ENCODE assay signal across 24 mouse cellular contexts in genomic region chrX:162419431-162419830, GRCm38 (mm10).
A peak's percentile ranks its signal among the peaks of the same experiment; 100 is the strongest.
DNase-seq lines count a peak whose midpoint lies in the region; ATAC-seq and TF ChIP-seq lines count a peak whose summit lies in the region.
"Had no signal": no experiment of that assay in that cellular context is flagged by ENCODE, and none has a peak within 500 bp of the region (broad histone marks: within the 10 kb centered on the region; RNA-seq: fewer than 3 reads in every experiment).

No protein-coding gene starts in this region.

- H3K79me2 ChIP-seq in CH12.LX (replicated peaks; ENCODE audit: control insufficient read depth, extremely low read depth, insufficient read depth, poor library complexity, severe bottlenecking): no peaks in the 10 kb centered on the region
- no peaks in the 10 kb centered on the region for H3K79me2 ChIP-seq in MEL (ENCODE audit: control insufficient read depth, insufficient read depth, low read length, poor library complexity)

- 80% methylated on average over 3 of the region's 3 CpGs for WGBS in hindbrain, postnatal 0 days
- 55% methylated on average over 3 of the region's 3 CpGs for WGBS in stomach, postnatal 0 days

- in situ Hi-C loops in CH12.LX (cut with MboI; ENCODE audit: low pct_ligation_motif_present, low pct_unique_long_range_greater_than_20kb, low sequenced_read_pairs): no loop called here

- TF ChIP-seq EP300 in CH12.LX (IDR thresholded peaks at IDR 0.05; ENCODE audit: low read length) (no peak), MEL (IDR thresholded peaks at IDR 0.05; ENCODE audit: low read depth in 1 of 2, low read length in 2 of 2) (peak; percentile 45 to 66; a peak in 2 of 4 replicates)
- no peak for TF ChIP-seq EP300 in stomach, postnatal 0 days (optimal IDR thresholded peaks at IDR 0.05)

- TF ChIP-seq CTCF in CH12.LX (conservative IDR thresholded peaks at IDR 0.05 in 1 of 2, IDR thresholded peaks at IDR 0.05 in 1 of 2; ENCODE audit: low read depth in 2 of 2, low read length in 2 of 2) (no peak), G1E (IDR thresholded peaks at IDR 0.05; ENCODE audit: low read depth, low read length) (no peak), MEL (IDR thresholded peaks at IDR 0.05 in 2 of 3, conservative IDR thresholded peaks at IDR 0.05 in 1 of 3; ENCODE audit: control insufficient read depth in 1 of 3, insufficient read depth in 1 of 3, low read depth in 2 of 3, low read length in 3 of 3, poor library complexity in 1 of 3, severe bottlenecking in 1 of 3) (no peak)
- TF ChIP-seq CTCF in hindbrain, postnatal 0 days (IDR thresholded peaks at IDR 0.05; ENCODE audit: low read depth): no peak
- no peak for TF ChIP-seq CTCF in stomach, postnatal 0 days (IDR thresholded peaks at IDR 0.05; ENCODE audit: low read depth)

- H3K9me3 ChIP-seq in CH12.LX (replicated peaks; ENCODE audit: low read length): no peaks in the 10 kb centered on the region
- H3K9me3 ChIP-seq in G1E (replicated peaks): no peaks in the 10 kb centered on the region
- no peaks in the 10 kb centered on the region for H3K9me3 ChIP-seq in MEL (replicated peaks; ENCODE audit: insufficient read depth, low read length)
- no peaks in the 10 kb centered on the region for H3K9me3 ChIP-seq in hindbrain, postnatal 0 days (ENCODE audit: low read length)
- H3K9me3 ChIP-seq in stomach, postnatal 0 days (ENCODE audit: control insufficient read depth, low read length): no peaks in the 10 kb centered on the region

- DNase-seq in 416B (ENCODE audit: low read depth) (peak; percentile 47), CH12.LX (ENCODE audit: extremely low read depth) (peak; percentile 31), G1E (ENCODE audit: low spot score) (no peak), MEL (ENCODE audit: low read depth, low spot score) (peak; percentile 77)
- DNase-seq in thymus, postnatal 25 days: no peak
- no peak for DNase-seq in hindbrain, postnatal 0 days (ENCODE audit: low spot score)
- DNase-seq in left cerebral cortex, adult 18-20 months (ENCODE audit: low spot score in 2 of 2): no peak
- DNase-seq in stomach, postnatal 0 days (ENCODE audit: low spot score): no peak
- DNase-seq: adrenal gland, adult 2 months; adrenal gland, adult 8-10 months; adrenal gland, postnatal 10 days; adrenal gland, postnatal 14 days; adrenal gland, postnatal 25 days; adrenal gland, postnatal 36 days; B cell, adult 2 months; cerebellum, adult 11 months; cerebellum, adult 11-12 months; cerebellum, adult 18-20 months; cerebellum, adult 2 months; cerebellum, adult 8-10 months; cerebellum, adult 9-10 months had no signal

- H3K27me3 ChIP-seq in CH12.LX (replicated peaks) (no peaks in the 10 kb centered on the region), G1E (ENCODE audit: insufficient read depth, low read length) (no peaks in the 10 kb centered on the region), MEL (ENCODE audit: control insufficient read depth in 1 of 2, insufficient read depth in 2 of 2, low read length in 2 of 2) (no peaks in the 10 kb centered on the region)
- H3K27me3 ChIP-seq in hindbrain, postnatal 0 days (ENCODE audit: insufficient read depth, low read length): no peaks in the 10 kb centered on the region
- no peaks in the 10 kb centered on the region for H3K27me3 ChIP-seq in stomach, postnatal 0 days (ENCODE audit: control insufficient read depth, insufficient read depth, low read length)

- no peaks in the 10 kb centered on the region for H3K4me1 ChIP-seq in CH12.LX (ENCODE audit: control insufficient read depth in 1 of 2, insufficient read depth in 2 of 2)
- no peaks in the 10 kb centered on the region for H3K4me1 ChIP-seq in G1E (ENCODE audit: insufficient read depth, low read depth, low read length)
- peaks cover 0 to 2% of the 10 kb centered on the region in 2 experiments; a peak in 1 of 4 replicates for H3K4me1 ChIP-seq in MEL (ENCODE audit: control insufficient read depth in 1 of 2, insufficient read depth in 2 of 2, low read length in 2 of 2)
- no peaks in the 10 kb centered on the region for H3K4me1 ChIP-seq in hindbrain, postnatal 0 days (ENCODE audit: insufficient read depth, low read length)
- H3K4me1 ChIP-seq in stomach, postnatal 0 days (replicated peaks; ENCODE audit: control insufficient read depth, insufficient read depth): no peaks in the 10 kb centered on the region

- H3K4me2 ChIP-seq in CH12.LX (ENCODE audit: insufficient read depth, low read depth, poor library complexity, severe bottlenecking): no peak overlapping the region
- no peak overlapping the region for H3K4me2 ChIP-seq in hindbrain, postnatal 0 days (ENCODE audit: low read depth, low read length)
- H3K4me2 ChIP-seq in stomach, postnatal 0 days (replicated peaks; ENCODE audit: low read depth): no peak overlapping the region

- H3K9ac ChIP-seq in CH12.LX (ENCODE audit: insufficient read depth, low read depth): no peak overlapping the region
- H3K9ac ChIP-seq in MEL (ENCODE audit: control insufficient read depth, low read depth, low read length, poor library complexity, severe bottlenecking): no peak overlapping the region
- H3K9ac ChIP-seq in hindbrain, postnatal 0 days (replicated peaks; ENCODE audit: low read length): no peak overlapping the region
- H3K9ac ChIP-seq in stomach, postnatal 0 days (ENCODE audit: low read length): no peak overlapping the region

- TF ChIP-seq POLR2A in CH12.LX (IDR thresholded peaks at IDR 0.05; ENCODE audit: low read depth, low read length) (no peak), MEL (IDR thresholded peaks at IDR 0.05; ENCODE audit: control insufficient read depth in 1 of 2, insufficient read depth in 1 of 2, low read depth in 1 of 2, low read length in 2 of 2, poor library complexity in 1 of 2) (no peak)

- no peak overlapping the region for H3K27ac ChIP-seq in CH12.LX (ENCODE audit: insufficient read depth, low read depth)
- no peak overlapping the region for H3K27ac ChIP-seq in MEL (ENCODE audit: control insufficient read depth, low read depth, low read length)
- no peak overlapping the region for H3K27ac ChIP-seq in hindbrain, postnatal 0 days
- H3K27ac ChIP-seq in stomach, postnatal 0 days (replicated peaks): no peak overlapping the region

- H3K36me3 ChIP-seq in CH12.LX (replicated peaks in 1 of 2; ENCODE audit: control insufficient read depth in 1 of 2, insufficient read depth in 1 of 2, low read length in 1 of 2): no peaks in the 10 kb centered on the region
- peaks cover 2% of the 10 kb centered on the region for H3K36me3 ChIP-seq in G1E (replicated peaks)
- H3K36me3 ChIP-seq in MEL (ENCODE audit: control insufficient read depth in 1 of 2, insufficient read depth in 2 of 2, low read length in 2 of 2): peaks cover 0 to 4% of the 10 kb centered on the region in 2 experiments; a peak in 1 of 4 replicates
- H3K36me3 ChIP-seq in hindbrain, postnatal 0 days (ENCODE audit: insufficient read depth, low read length): no peaks in the 10 kb centered on the region
- H3K36me3 ChIP-seq in stomach, postnatal 0 days (ENCODE audit: control insufficient read depth, insufficient read depth, low read length): no peaks in the 10 kb centered on the region

- dilution Hi-C loops in CH12.LX (cut with MboI; ENCODE audit: extremely low pct_ligation_motif_present, extremely low pct_unique_long_range_greater_than_20kb, low sequenced_read_pairs): no loop called here

- peak; percentile 85 for ATAC-seq in G1E (ENCODE audit: extremely low read depth, insufficient number of reproducible peaks, low FRiP score, poor library complexity, severe bottlenecking)
- no peak for ATAC-seq in hindbrain, postnatal 0 days
- ATAC-seq in stomach, postnatal 0 days (ENCODE audit: low FRiP score, low TSS enrichment): no peak
- ATAC-seq: activated CD4-positive, CD25-positive, alpha-beta regulatory T cell, adult 4 months; CD4-positive, CD25-positive, alpha-beta regulatory T cell, adult 4 months; Patski had no signal

- TF ChIP-seq RAD21 in CH12.LX (IDR thresholded peaks at IDR 0.05; ENCODE audit: low read depth, low read length) (no peak), MEL (IDR thresholded peaks at IDR 0.05; ENCODE audit: low read depth, low read length) (no peak)

- H3K4me3 ChIP-seq in CH12.LX (replicated peaks in 1 of 3; ENCODE audit: low read depth in 2 of 3, low read length in 2 of 3, poor library complexity in 1 of 3) (no peak overlapping the region), G1E (ENCODE audit: low read depth, low read length) (no peak overlapping the region), MEL (ENCODE audit: control insufficient read depth in 1 of 2, insufficient read depth in 1 of 2, low read depth in 2 of 2, low read length in 2 of 2) (no peak overlapping the region)
- H3K4me3 ChIP-seq in hindbrain, postnatal 0 days (ENCODE audit: low read length): no peak overlapping the region
- H3K4me3 ChIP-seq in stomach, postnatal 0 days (ENCODE audit: low read depth, low read length): no peak overlapping the region

TF ChIP-seq in CH12.LX, 34 proteins besides CTCF, POLR2A, EP300 and RAD21:
- no peak for TF ChIP-seq E2F4 (IDR thresholded peaks at IDR 0.05; ENCODE audit: insufficient replicate concordance, low read depth, low read length)
- TF ChIP-seq BHLHE40 (IDR thresholded peaks at IDR 0.05; ENCODE audit: low read depth, low read length): peak; percentile 28; the same call in 1 of the 2 replicates

TF ChIP-seq in MEL, 35 proteins besides CTCF, POLR2A, EP300 and RAD21:
- TF ChIP-seq USF2 (IDR thresholded peaks at IDR 0.05; ENCODE audit: borderline replicate concordance in 1 of 2, insufficient read depth in 1 of 2, low read depth in 1 of 2, low read length in 2 of 2) (no peak), MAZ (IDR thresholded peaks at IDR 0.05; ENCODE audit: low read depth, low read length) (no peak), TAL1 (IDR thresholded peaks at IDR 0.05; ENCODE audit: low read length) (peak; percentile 63), GATA1 (IDR thresholded peaks at IDR 0.05; ENCODE audit: low read depth, low read length) (peak; percentile 68), BHLHE40 (IDR thresholded peaks at IDR 0.05; ENCODE audit: borderline replicate concordance, low read depth, low read length) (no peak), SMC3 (IDR thresholded peaks at IDR 0.05; ENCODE audit: low read depth, low read length) (no peak), ZNF384 (IDR thresholded peaks at IDR 0.05; ENCODE audit: low read depth, low read length) (peak; percentile 55; the same call in 1 of the 2 replicates)

Comparison
In these comparisons a context has a peak if more than half of its experiments do, and no peak if none do; other contexts are left out.
1. DNase-seq: peak in 416B (single experiment), CH12.LX (single experiment) and MEL (single experiment); none in G1E (single experiment), thymus, postnatal 25 days (single experiment), hindbrain, postnatal 0 days (single experiment), left cerebral cortex, adult 18-20 months (0 of 2) and stomach, postnatal 0 days (single experiment).